Mouse (Mus musculus): ENCODE data around the gene Gm43517. TPM values are rescaled to one million over a fixed set of nuclear protein-coding genes. Genes with fewer than 3 reads are reported as not detected.

The Gm43517 gene
- total RNA-seq, 2 experiments from 2014 or later: 7.5 to 7.8 TPM

DNA sequence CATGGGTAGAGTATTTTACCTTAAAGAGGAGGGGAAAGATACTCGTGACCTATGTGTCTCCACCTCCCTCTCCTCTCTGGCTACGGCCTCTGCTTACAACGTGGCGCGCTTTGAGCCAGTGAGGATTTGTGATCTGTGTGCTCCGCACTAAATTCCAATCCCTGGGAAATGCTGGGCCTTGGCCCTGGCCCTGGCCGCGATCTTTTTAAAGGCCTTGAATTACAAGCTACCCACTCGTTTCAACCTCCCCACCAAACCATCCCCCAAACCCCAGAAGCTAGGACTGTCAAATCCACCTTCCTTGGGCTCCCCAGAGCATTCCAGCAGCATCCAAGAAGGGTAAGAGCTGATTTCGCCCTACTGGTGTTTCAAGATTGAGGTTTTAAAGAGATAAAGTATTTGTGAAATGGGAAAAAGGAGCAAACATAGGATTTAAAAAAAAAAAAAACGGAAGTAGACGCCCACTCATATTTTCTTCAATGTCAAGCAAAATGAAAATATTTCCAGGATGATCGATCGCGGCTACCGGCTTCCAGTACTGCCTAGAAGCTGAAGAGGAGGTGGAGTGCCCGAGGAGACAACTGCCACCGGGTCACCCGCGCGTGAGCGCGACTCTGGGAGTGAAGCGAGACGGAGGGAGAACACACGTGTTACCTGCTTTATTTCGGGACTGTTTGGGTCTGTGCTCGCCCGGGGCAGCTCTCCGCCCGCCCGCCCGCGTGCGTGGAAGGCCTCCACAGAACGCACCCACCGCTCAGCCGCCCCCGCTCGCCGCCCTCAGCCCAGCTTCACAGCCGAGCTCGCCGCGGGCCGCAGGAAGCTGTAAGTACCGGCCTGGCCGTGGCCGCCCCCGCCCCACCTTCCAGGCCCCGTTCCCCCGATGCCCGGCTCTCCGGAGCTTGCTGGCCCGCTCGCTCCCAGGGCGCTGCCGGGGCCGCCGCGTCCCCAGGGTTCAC, 2.1 kb upstream of the Gm43517 start, which contains the start of gene Foxg1:
Foxg1 (plus strand) TSS at position 96 of the 956 bp plus-strand sequence.
- intact Hi-C loops (cut with DNase I): loop anchor here (5.0 kb wide), 2 partner anchors 729 to 809 kb away; no protein-coding TSS in a partner anchor
- peak; percentile 51 to 73 for DNase-seq (ENCODE audit: low spot score in 2 of 2)

DNA sequence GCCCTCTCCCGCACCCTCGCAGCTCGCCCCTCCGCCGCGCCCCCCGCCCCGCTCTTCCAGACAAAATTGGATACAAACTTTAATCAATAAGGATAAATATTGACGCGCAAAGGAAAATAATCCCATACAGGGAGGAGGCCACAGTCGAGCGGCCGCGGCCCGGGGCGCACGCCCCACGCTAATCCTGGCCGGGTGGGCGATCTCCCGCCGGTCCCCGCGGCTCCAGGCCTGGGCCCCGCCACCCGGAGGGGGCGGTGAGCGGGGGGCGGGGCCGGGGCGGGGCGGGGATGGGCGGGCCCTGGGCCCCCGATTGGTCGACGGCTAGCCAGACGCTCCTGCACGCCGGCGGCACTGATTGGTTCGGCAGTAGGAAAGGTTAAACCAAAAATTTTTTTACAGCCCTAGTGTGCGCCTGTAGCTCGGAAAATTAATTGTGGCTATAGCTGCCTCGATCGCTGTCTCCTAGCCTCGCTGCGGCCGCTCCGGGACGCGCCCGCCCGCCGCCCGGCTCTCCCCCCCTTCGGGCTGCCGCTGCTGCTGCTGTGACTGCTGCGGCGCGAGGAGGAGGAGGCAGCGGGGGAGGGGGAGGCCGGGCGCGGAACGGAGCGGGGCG, 1.3 kb upstream of the Gm43517 start:
- intact Hi-C loops (cut with DNase I): loop anchor here (5.0 kb wide), 2 partner anchors 729 to 809 kb away; no protein-coding TSS in a partner anchor
- DNase-seq (ENCODE audit: low spot score in 2 of 2): peak; percentile 92 to 95

DNA sequence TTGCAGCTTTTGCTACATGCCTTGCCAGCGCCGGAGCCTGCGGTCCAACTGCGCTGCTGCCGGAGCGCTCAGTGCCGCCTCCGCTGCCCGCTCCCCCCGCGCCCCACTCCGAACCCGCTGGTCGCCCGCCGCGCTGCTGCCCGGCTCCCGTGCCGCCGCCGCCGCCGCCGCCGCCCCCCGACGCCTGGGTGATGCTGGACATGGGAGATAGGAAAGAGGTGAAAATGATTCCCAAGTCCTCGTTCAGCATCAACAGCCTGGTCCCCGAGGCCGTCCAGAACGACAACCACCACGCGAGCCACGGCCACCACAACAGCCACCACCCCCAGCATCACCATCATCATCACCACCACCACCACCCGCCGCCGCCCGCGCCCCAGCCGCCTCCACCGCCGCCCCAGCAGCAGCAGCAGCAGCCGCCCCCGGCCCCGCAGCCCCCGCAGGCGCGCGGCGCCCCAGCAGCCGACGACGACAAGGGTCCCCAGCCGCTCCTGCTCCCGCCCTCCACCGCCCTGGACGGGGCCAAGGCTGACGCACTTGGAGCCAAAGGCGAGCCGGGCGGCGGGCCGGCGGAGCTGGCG, 589 bp upstream of the Gm43517 start:
- DNase-seq (ENCODE audit: low spot score in 2 of 2): peak in 1 of 2 experiments; percentile 9
- intact Hi-C loops (cut with DNase I): loop anchor here (5.0 kb wide), 2 partner anchors 728 to 808 kb away; no protein-coding TSS in a partner anchor

DNA sequence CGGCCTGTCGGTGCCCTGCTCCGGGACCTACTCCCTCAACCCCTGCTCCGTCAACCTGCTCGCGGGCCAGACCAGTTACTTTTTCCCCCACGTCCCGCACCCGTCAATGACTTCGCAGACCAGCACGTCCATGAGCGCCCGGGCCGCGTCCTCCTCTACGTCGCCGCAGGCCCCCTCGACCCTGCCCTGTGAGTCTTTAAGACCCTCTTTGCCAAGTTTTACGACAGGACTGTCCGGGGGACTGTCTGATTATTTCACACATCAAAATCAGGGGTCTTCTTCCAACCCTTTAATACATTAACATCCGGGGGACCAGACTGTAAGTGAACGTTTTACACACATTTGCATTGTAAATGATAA, 637 bp downstream of the Gm43517 start:
- intact Hi-C loops (cut with DNase I): no loop called here
- DNase-seq (ENCODE audit: low spot score in 2 of 2): peak in 1 of 2 experiments; percentile 5

DNA sequence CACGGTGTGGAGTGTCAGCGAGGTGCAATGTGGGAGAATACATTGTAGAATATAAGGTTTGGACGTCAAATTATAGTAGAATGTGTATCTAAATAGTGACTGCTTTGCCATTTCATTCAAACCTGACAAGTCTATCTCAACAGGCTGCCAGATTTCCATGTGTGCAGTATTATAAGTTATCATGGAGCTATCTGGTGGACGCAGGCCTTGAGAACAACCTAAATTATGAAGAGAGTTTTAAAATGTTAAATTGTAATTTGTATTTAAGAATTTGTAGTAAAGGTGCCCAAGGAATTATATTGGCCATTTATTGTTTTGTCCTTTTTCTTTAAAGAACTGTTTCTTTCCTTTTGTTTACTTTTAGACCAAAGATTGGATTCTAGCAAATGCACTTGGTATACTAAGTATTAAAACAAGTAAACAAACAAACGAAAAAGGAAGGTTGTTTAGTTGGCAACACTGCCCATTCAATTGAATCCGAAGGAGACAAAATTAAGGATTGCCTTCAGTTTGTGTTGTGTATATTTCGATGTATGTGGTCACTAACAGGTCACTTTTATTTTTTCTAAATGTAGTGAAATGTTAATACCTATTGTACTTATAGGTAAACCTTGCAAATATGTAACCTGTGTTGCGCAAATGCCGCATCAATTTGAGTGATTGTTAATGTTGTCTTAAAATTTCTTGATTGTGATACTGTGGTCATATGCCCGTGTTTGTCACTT, 1.3 kb downstream of the Gm43517 start:
- DNase-seq (ENCODE audit: low spot score in 2 of 2): no peak
- intact Hi-C loops (cut with DNase I): no loop called here

DNA sequence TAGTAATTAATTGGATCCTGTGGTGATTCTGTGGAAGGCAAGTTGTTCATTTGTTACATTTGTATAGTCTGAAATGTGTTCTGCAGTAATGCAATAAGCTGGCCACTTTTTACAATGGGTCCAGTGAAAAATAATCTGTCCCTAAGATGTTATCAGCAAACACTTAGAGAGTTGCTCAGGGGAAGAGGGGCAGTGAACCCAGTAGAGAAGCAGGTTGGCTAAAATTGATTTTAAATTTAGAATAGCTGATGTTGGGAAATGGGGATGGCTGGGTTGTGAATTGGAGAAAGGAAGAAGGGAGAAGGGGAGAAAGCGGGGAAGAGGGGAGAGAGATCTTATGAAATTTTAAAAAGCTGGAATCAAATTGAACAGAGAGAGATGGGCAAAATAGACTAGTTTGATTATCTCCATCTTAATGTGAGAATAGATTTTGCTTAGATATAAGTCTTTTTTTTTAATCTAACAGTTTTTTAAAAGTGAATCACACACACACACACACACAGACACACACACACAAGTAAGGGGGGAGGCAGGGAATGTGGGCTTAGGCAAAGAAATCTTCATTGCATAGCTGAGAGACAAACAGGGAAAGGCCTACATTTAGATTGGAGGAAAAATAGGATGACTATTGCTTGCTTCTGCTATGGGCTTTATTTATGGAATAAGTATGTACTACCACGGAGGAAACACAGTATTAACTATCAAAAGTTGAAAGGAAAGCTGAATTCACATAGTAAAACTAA, 3.1 kb downstream of the Gm43517 start:
- intact Hi-C loops (cut with DNase I): no loop called here
- DNase-seq (ENCODE audit: low spot score in 2 of 2): peak in 1 of 2 experiments; percentile 46

DNA sequence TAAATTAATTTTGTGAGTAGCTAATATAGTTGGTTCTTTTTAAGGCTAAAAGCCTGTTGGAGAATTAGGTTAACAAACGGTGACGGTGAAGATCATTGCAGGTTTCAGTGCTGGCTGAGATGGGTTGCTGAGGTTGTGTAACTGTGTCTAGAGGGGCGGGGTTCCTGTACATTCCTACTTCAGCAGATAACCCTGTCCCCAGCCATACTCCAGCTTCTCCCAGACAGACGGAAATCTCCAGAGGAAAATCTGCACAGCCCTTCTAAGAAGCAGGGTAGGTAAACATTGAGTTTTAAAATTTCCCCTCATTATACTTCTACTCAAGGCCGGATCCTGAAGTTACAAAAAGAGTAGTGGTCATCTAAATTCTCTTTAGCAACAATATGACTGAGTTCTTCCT, 4.7 kb downstream of the Gm43517 start:
- DNase-seq (ENCODE audit: low spot score in 2 of 2): no peak

DNA sequence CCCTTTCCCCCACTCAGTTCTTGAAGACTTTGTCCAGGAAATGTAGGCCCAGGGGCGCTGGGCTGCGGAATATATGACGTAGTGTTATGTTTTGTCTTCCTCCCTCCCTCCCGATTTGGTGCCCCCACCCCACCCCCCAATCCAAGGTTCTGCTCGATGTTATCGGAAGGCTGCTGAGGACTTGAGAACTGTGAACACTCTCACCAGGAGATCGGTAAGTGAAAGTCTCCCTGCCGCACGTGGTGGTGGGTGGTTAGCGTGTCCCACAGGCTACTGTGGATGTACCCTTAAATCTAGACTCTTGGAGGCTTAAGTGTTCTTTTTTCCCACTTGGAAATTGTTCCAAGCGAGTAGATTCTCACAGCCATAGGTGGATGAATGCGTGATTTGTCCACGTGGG, 5.3 kb downstream of the Gm43517 start:
- intact Hi-C loops (cut with DNase I): loop anchor here (2.0 to 5.0 kb wide), 2 partner anchors 561 to 912 kb away; no protein-coding TSS in a partner anchor
- peak in 1 of 2 experiments; percentile 48 for DNase-seq (ENCODE audit: low spot score in 2 of 2)

More for the DNA sequence above, 4.7 kb downstream of the Gm43517 start:
- intact Hi-C loops (cut with DNase I): loop anchor here (2.0 to 5.0 kb wide), 2 partner anchors 561 to 913 kb away; no protein-coding TSS in a partner anchor

DNA sequence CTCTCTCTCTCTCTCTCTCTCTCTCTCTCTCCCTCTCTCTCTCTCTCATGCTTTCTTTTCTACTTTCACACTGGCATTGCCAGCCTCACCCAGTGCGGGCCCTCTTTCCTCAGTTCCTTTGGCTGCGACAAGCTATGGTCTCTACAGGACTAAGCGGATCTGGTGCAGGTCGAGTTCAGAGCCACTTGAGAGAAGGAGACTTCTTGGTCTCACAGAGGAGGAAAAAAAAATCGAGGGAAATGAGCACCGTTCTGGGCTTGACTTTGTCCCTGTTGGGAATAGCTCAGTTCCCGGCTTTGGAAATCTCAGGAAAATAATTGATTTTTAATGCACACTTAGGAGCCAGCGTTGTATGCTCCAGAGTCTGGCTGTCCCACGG, 5.9 kb downstream of the Gm43517 start:
- intact Hi-C loops (cut with DNase I): loop anchor here (2.0 to 5.0 kb wide), 2 partner anchors 560 to 911 kb away; no protein-coding TSS in a partner anchor

DNA sequence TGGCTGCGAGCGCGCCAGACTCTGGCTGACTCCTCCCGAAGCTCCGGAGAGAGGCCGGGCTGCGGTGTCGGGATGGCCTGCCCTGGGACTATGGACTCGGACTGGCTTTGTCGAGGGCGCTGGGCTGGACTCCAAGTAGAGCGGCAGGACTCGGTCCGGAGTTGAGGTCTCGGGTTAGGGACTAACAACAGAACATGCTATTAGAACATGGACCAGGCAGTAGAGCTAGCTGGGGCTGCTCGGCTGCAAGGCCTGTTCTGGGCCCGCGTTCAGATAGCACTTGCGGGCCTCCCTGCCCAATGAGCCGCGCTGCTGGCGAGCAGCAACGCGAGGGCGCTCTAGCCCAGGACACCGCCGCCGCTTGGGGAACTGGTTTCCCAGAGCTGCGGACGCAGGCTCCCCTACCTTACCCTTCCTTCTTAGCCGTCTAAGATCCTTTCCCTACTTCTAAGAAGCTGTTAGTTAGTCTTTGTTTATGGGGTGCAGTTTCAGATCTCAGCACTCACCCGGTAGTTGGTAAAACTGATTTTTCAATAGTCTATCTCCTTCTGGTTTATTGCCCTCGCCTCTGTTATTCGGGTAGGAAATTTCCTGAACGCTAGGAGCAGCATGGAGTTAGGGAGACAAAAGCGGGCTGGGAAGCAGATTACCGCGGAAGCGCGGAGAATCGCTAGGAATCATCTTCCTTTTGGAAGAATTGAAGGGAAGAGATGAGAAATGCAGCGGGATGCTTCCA, 6.5 kb downstream of the Gm43517 start:
- intact Hi-C loops (cut with DNase I): loop anchor here (2.0 to 5.0 kb wide), 2 partner anchors 559 to 911 kb away; no protein-coding TSS in a partner anchor

More for the DNA sequence above, 5.9 kb downstream of the Gm43517 start:
- no peak for DNase-seq (ENCODE audit: low spot score in 2 of 2)

DNA sequence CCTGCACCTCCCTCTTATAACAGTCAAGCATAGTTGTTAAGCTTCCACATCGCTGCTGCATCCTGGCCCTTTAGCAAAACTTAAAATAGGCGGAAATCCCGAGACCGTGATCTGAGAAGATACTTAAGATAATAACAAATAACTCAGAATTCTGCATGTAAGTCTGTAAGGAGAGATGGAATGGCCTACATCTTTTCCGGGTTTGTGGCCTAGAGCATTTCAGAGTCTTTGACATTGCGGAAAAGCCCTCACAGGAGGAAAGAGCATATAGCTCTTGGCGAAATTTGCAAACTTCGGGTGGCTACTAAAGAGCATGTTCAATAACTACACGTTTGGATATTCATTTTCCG, 7.0 kb downstream of the Gm43517 start:
- DNase-seq (ENCODE audit: low spot score in 2 of 2): no peak
- intact Hi-C loops (cut with DNase I): loop anchor here (5.0 kb wide), 1 partner anchor 910 kb away; no protein-coding TSS in a partner anchor

More for the DNA sequence above, 6.5 kb downstream of the Gm43517 start:
- peak; percentile 59 to 77 for DNase-seq (ENCODE audit: low spot score in 2 of 2)

DNA sequence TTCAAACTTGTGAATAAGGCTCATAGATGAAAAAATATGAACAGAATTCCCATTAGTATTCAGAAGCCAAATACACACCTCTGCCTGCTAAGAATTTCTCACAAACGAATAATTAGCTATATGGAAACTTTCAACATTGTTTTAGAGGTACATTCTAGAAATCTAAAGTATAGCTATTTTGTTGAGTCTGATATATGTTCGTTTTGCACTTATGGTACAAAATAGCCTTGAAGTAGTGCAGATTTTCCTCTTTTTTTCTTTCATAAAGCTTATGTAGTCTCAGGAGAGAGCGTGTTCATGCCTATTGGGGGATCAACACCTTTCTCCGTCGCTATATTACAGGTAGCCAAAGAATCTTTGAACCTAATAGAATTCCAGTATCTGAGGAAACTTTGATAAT, 7.9 kb downstream of the Gm43517 start:
- no peak for DNase-seq (ENCODE audit: low spot score in 2 of 2)
- intact Hi-C loops (cut with DNase I): loop anchor here (5.0 kb wide), 1 partner anchor 909 kb away; no protein-coding TSS in a partner anchor

DNA sequence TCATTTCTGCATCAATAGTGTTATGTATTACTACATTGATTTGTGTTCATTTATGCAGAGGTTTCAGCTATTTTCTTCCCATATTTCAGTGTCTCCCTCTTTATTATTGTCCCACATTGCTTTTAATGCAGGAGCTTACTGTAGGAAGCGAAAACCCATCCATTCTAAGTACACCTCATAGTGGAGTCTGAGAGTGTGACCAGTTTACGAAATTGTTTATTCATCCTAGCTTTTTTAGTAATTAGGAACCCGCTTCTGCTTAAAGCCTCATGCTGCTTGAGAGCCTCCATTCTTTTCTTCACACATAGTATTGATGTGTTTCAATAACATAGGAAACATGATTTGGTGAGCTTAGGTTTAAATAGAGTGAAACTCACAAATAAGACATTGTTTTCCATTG, 8.7 kb downstream of the Gm43517 start:
- DNase-seq (ENCODE audit: low spot score in 2 of 2): no peak
- intact Hi-C loops (cut with DNase I): loop anchor here (5.0 kb wide), 1 partner anchor 909 kb away; no protein-coding TSS in a partner anchor

DNA sequence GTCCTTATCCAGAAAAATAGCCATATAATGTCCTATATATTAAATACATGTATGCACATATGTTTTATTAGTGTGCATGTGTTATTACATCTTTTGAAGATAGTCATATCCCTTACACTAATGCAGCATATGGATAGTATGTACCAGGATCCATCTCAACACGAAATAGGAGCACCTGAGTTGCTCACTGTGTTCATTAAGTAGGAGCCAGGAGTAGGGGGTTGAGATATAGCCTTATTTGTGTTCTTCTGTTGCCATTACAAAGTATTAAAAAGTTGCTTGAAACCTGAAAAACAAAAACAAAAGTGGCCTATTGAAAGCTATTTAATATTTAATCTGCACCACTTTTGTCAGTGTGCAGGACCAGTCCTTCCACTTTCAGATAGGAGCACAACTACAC, 9.2 kb downstream of the Gm43517 start:
- intact Hi-C loops (cut with DNase I): loop anchor here (5.0 kb wide), 1 partner anchor 908 kb away; no protein-coding TSS in a partner anchor
- DNase-seq (ENCODE audit: low spot score in 2 of 2): no peak

DNA sequence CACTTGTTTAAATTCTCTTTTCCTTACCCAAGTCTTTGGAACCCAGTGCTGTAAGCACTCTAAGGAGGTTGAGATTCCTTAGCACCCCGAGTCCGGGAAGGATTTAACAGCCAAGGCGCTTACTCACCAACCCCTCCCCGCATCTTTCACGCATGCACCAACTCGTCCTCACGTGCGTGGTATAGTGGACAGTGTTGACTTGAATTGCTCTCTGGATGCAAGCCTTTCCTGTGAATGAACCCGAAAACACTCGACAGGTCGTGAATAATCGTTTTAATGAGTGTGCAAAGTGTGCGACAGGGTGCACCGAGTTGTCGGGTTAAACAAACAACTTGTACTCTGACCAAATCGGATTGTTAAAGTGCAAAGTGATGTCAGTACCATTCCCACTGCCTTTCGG, 9.9 kb downstream of the Gm43517 start:
- intact Hi-C loops (cut with DNase I): loop anchor here (5.0 kb wide), 1 partner anchor 907 kb away; no protein-coding TSS in a partner anchor
- peak in 1 of 2 experiments; percentile 45 for DNase-seq (ENCODE audit: low spot score in 2 of 2)

DNA sequence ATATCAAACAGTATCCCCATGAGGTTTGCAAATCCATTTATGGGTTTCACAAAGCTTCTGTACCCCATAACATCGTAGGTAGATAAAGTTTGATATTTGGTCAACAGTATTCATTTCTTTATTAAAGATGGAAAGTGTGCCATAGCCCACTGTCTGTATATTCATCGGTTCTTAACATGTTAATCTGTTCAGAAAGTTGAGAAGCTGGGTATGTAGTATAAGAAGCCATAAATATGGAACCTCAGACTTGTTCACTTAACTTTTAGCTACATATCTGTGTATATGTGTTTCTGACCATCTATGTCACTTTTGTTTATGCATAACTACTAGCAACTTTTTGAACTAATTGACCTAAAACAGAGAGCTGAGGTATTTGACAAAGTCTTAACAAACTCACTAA, 11.0 kb downstream of the Gm43517 start:
- DNase-seq (ENCODE audit: low spot score in 2 of 2): no peak
- intact Hi-C loops (cut with DNase I): loop anchor here (2.0 kb wide), 1 partner anchor 559 kb away; no protein-coding TSS in a partner anchor

DNA sequence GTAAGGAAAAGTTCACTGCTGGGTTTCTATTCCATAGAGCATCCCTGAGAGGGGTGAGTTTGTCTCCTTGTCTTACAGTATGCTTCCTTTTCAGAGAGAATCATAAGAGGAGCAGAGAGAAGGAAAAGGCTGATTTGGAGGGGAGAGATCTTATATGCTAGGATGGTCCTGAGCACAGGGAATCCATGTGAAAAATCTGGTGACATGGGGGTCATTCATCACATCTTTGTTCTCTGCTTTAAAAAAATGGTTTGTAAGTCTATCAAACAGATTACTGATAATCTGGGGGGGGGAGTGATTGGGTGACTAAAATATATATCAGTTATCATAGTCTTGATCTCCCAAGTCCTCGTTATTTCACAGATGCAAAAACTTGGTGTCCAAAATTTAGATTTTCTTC, 11.8 kb downstream of the Gm43517 start:
- intact Hi-C loops (cut with DNase I): loop anchor here (2.0 kb wide), 1 partner anchor 558 kb away; no protein-coding TSS in a partner anchor
- DNase-seq (ENCODE audit: low spot score in 2 of 2): no peak

All from left cerebral cortex, postnatal 14 days (tissue).